Mouse (Mus musculus) naive thymus-derived CD4-positive, alpha-beta T cell, adult 2 months (primary cell): ENCODE data around the gene Cyp4f37.
"Not testable (repeated sequence)": the region's sequence is repeated elsewhere in the genome, so short reads cannot be mapped to it uniquely, and the experiment has no call there.

Experiments
- DNase-seq: peaks from one replicate; pipeline ENCODE4 v3.0.0-alpha.2; 2011; ENCODE audit warnings: low read depth

Cyp4f37 gene

GRCm38 (mm10) chr17:32621018-32621417 is at the start of gene Cyp4f37:
Gene Cyp4f37 (plus strand): TSS chr17:32621309.
- DNase-seq: not testable (repeated sequence)

DNA sequence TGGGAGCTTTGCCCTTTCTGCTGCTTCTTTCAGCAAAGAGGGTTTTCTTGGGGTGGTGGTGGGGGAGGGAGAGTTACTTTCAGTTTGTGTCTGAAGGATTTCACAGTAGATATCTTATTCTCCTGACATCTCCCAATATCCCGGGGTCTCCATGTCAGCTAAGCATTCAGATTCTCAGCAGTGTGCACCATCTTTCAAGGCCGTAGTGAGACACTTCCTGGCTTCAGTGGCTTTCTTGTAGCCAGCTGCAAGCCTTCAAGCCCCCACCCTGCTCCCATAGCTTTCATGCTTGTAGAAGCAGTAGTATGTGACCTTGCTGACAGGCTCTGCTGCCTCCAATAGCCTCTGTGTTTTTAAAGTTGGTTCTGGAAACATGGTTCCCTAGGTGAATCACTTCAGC is 47.8 kb upstream of the Cyp4f37 start:
- DNase-seq: not testable (repeated sequence)

- DNase-seq: no peak
Measured at GRCm38 (mm10) chr17:32577496-32578186, 43.5 kb upstream of the Cyp4f37 start.

- DNase-seq: no peak
Measured at GRCm38 (mm10) chr17:32596494-32596893, 24.6 kb upstream of the Cyp4f37 start.

- DNase-seq: no peak
Measured at GRCm38 (mm10) chr17:32608055-32608454, 13.1 kb upstream of the Cyp4f37 start.

GRCm38 (mm10) chr17:32610231-32610630 is 10.9 kb upstream of the Cyp4f37 start:
- not testable (repeated sequence) for DNase-seq

DNA sequence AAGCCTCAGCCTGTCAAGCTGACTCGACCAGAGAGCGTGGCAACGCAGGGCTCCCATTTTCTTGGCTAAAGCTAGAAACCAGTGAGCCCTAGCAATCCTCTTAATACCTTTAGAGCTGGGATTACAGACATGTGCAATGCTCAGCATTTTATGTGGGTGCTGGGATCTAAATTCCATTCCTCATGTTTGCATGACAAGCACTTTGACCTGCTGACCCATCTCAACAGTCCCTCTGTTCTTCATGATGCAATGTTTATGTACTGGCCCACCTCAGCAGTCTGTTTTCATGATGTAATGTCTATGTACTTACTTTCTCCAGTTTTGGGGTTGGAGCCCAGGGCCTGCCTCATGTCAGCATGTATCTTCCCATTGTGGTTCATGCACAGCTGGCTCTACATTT is 10.2 kb upstream of the Cyp4f37 start:
- DNase-seq: no peak

DNA sequence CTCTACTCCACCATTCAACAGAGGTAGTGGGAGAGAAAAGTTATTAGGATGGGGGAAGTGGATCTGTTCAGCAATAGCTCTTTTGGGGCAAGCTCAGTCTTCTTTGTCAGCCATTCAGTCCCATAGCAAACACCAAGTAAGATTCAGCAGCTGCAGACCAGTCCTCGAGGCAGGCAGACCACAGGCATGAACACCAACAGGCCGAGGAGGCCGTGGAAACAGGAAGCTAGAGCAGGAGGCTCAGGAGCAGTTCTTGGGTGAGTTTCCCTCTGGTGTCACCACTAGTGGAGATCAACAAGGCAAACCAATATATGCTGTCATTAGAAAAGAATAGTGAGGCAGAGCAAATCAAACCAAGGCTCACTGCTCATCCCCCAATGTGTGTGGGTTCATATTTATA is 8.7 kb upstream of the Cyp4f37 start:
- DNase-seq: no peak

GRCm38 (mm10) chr17:32617252-32617651 is 3.9 kb upstream of the Cyp4f37 start:
- DNase-seq: no peak

DNA sequence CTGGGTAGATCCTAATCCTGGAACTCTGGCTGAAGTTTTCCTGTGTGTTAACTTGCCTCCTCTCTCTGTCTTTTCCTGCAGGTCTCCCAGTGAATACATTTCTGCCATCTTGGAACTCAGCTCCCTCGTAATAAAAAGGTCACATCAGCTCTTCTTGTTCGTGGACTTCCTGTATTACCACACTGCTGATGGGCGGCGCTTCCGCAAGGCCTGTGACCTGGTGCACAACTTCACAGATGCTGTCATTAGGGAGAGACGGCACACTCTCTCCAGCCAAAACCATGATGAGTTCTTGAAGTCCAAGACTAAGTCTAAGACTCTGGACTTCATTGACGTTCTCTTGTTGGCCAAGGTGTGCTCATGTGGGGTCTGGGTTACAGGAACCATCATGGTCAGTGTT is 8.6 kb downstream of the Cyp4f37 start:
- DNase-seq: not testable (repeated sequence)

- no peak for DNase-seq
Measured at GRCm38 (mm10) chr17:32631936-32632335, 10.8 kb downstream of the Cyp4f37 start.

DNA sequence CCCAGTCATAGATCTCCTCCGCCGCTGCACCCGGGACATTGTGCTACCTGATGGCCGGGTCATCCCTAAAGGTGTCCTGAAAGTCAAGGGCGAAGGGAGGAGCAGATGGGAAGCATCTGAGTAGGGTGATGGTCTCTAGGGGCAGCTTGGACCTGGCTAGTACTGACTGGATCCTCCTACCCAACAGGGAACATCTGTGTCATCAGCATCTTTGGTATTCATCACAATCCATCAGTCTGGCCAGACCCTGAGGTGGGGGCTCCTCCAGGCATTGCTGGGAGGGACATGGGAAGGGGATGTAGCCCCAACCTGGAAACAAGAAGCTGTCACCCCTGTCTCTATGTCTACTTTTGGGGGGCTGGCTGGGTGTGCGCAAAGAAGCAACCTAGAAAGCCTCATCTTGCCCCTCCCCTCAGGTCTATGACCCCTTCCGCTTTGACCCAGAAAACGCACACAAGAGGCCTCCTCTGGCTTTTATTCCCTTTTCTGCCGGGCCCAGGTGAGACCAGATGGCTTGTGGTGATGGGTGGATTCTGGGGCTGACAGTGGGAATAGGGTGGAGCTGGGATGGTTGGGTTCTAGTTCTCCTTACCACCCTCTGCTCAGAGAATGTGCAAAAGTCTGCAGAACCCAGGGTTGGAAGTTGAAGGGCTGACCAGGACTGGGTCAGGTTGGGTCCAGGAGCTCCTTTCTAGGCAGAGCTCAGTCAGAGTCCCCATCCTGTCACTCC is 13.3 kb downstream of the Cyp4f37 start:
- DNase-seq: not testable (repeated sequence)

- DNase-seq: peak; percentile 88
Measured at GRCm38 (mm10) chr17:32634972-32635314, 13.8 kb downstream of the Cyp4f37 start.

DNA sequence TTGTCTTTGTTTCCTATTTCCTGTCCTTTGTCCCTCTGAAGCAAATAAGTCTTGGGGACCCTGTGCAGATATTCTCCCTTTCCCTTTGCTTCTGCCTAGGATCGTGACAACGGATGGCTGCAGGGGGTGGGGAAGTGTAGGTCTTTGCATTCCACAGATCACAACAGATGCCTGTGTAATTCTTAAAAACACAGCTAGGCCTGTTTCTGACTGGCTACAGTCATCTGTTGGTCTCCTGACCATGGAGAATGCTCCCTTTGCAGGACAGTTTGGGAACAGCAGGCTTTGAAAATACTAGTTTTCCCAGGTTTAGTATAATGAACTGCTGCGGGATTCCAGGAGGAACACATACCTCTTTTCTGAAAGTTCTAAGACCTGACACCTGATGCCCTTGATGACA is 15.2 kb downstream of the Cyp4f37 start:
- DNase-seq: no peak

- DNase-seq: no peak
Measured at GRCm38 (mm10) chr17:32637151-32637550, 16.0 kb downstream of the Cyp4f37 start.

GRCm38 (mm10) chr17:32646631-32647030 is 25.5 kb downstream of the Cyp4f37 start:
- no peak for DNase-seq

- DNase-seq: no peak
Measured at GRCm38 (mm10) chr17:32653860-32654259, 32.8 kb downstream of the Cyp4f37 start.

DNA sequence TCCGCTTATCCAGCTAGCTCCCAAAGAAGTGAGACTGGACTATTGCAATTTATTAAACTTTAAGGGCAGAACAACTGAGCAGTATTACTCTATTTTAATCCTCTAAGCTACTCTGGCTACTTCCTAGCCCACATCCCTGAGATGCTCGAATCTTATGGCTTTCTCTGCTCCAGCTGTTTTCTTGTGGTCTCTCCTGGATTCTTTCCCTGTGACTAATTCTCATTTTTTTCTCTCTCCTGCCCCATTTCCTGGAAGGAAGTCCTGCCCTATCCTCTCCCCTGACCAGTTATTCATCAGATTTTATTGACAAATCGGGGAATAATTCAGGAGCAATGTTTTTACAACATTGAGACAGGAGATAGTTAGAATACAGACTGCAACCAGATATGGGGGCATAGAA is 35.9 kb downstream of the Cyp4f37 start:
- no peak for DNase-seq

DNA sequence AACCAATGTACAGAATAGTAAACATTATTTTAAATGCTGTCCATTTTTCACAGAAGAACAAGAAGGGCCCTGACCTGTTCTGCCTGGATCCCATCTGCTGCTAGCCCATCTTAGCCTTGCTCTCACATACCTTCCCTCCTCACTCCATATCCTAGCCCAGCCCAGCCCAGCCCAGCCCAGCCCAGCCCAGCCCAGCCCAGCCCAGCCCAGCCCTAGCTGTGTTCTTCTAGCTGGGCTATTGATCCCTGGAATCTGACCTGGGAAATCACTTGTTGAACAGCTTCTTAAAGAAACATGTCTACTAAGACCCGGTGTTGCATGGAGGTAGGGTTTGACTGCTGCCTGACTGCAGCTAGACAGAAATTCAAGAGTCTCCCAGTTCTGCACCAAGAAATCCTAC is 37.1 kb downstream of the Cyp4f37 start:
- DNase-seq: no peak

GRCm38 (mm10) chr17:32658712-32659111 is 37.6 kb downstream of the Cyp4f37 start, which contains the start of gene Cyp4f40:
Gene Cyp4f40 (plus strand): TSS chr17:32658900.
- DNase-seq: no peak

GRCm38 (mm10) chr17:32673976-32674375 is 52.9 kb downstream of the Cyp4f37 start:
- DNase-seq: no peak

GRCm38 (mm10) chr17:32676040-32676635 is 55.0 kb downstream of the Cyp4f37 start:
- DNase-seq: peak; percentile 57

GRCm38 (mm10) chr17:32680404-32680803 is 59.3 kb downstream of the Cyp4f37 start:
- DNase-seq: peak; percentile 81
